ENCODE assay signal across 9 mouse cellular contexts in genomic region chr3:153084226-153085095, GRCm38 (mm10).
A peak's percentile ranks its signal among the peaks of the same experiment; 100 is the strongest.
DNase-seq lines count a peak whose midpoint lies in the region; ATAC-seq and TF ChIP-seq lines count a peak whose summit lies in the region.
"Had no signal": no experiment of that assay in that cellular context is flagged by ENCODE, and none has a peak within 500 bp of the region (broad histone marks: within the 10 kb centered on the region; RNA-seq: fewer than 3 reads in every experiment).

No protein-coding gene starts in this region.

- WGBS in kidney, embryonic 16.5 days: 71% methylated on average over 23 of the region's 23 CpGs
- 28% methylated on average over 23 of the region's 23 CpGs for WGBS in cerebellum, adult 2 months
- 15% methylated on average over 23 of the region's 23 CpGs for WGBS in forebrain, postnatal 0 days
- WGBS in midbrain, postnatal 0 days: 24% methylated on average over 23 of the region's 23 CpGs

- ATAC-seq in kidney, embryonic 16.5 days (ENCODE audit: low FRiP score, low TSS enrichment): no peak
- peak; percentile 60 for ATAC-seq in forebrain, postnatal 0 days
- ATAC-seq in midbrain, postnatal 0 days (ENCODE audit: low FRiP score): peak; percentile 63
- ATAC-seq in activated CD4-positive, CD25-positive, alpha-beta regulatory T cell, adult 4 months: no peak

- no peak overlapping the region for H3K27ac ChIP-seq in kidney, embryonic 16.5 days (ENCODE audit: low read length)
- no peak overlapping the region for H3K27ac ChIP-seq in cerebellum, adult 2 months (ENCODE audit: insufficient read depth, low read length)
- peak overlapping the region; percentile 47 for H3K27ac ChIP-seq in forebrain, postnatal 0 days (ENCODE audit: low read depth, low read length)
- peak overlapping the region; percentile 92 for H3K27ac ChIP-seq in layer of hippocampus, adult 2 months
- H3K27ac ChIP-seq in midbrain, postnatal 0 days (ENCODE audit: low read depth, low read length): peak overlapping the region; percentile 44

- no peaks in the 10 kb centered on the region; the same call in 1 of the 2 replicates for H3K4me1 ChIP-seq in kidney, embryonic 16.5 days (ENCODE audit: insufficient read depth, low read length)
- peaks cover 11% of the 10 kb centered on the region; the same call in 1 of the 2 replicates for H3K4me1 ChIP-seq in cerebellum, adult 2 months (ENCODE audit: control insufficient read depth, insufficient read depth, low read length)
- peaks cover 18% of the 10 kb centered on the region for H3K4me1 ChIP-seq in forebrain, postnatal 0 days (ENCODE audit: insufficient read depth)
- H3K4me1 ChIP-seq in midbrain, postnatal 0 days (ENCODE audit: insufficient read depth, low read length): peaks cover 14% of the 10 kb centered on the region

- H3K36me3 ChIP-seq in kidney, embryonic 16.5 days (ENCODE audit: insufficient read depth, low read length): no peaks in the 10 kb centered on the region
- H3K36me3 ChIP-seq in forebrain, postnatal 0 days (ENCODE audit: insufficient read depth): no peaks in the 10 kb centered on the region
- no peaks in the 10 kb centered on the region for H3K36me3 ChIP-seq in midbrain, postnatal 0 days (ENCODE audit: insufficient read depth, low read length)
- H3K36me3 ChIP-seq: G1E had no signal

- H3K4me3 ChIP-seq in kidney, embryonic 16.5 days (ENCODE audit: low read length): no peak overlapping the region
- H3K4me3 ChIP-seq in cerebellum, adult 2 months (replicated peaks; ENCODE audit: insufficient read depth, low read depth, low read length): peak overlapping the region; percentile 38
- H3K4me3 ChIP-seq in forebrain, postnatal 0 days (ENCODE audit: low read depth, low read length): no peak overlapping the region
- peak overlapping the region; percentile 39 for H3K4me3 ChIP-seq in layer of hippocampus, adult 2 months
- H3K4me3 ChIP-seq in midbrain, postnatal 0 days (ENCODE audit: low read depth, low read length): no peak overlapping the region

- H3K4me2 ChIP-seq in kidney, embryonic 16.5 days (replicated peaks; ENCODE audit: low read depth, low read length): no peak overlapping the region
- H3K4me2 ChIP-seq in forebrain, postnatal 0 days (ENCODE audit: low read depth): peak overlapping the region; percentile 40
- H3K4me2 ChIP-seq in midbrain, postnatal 0 days (ENCODE audit: low read depth, low read length, poor library complexity, severe bottlenecking): peak overlapping the region; percentile 29; the same call in 1 of the 2 replicates

- no peaks in the 10 kb centered on the region for H3K27me3 ChIP-seq in kidney, embryonic 16.5 days (ENCODE audit: insufficient read depth, low read length)
- no peaks in the 10 kb centered on the region for H3K27me3 ChIP-seq in cerebellum, adult 2 months (ENCODE audit: control insufficient read depth, insufficient read depth, low read length)
- no peaks in the 10 kb centered on the region for H3K27me3 ChIP-seq in forebrain, postnatal 0 days (ENCODE audit: insufficient read depth, low read length)
- no peaks in the 10 kb centered on the region for H3K27me3 ChIP-seq in midbrain, postnatal 0 days (ENCODE audit: insufficient read depth, low read length)

- DNase-seq in kidney, postnatal 14 days: peak; percentile 21
- DNase-seq in cerebellum, adult 2 months: peak; percentile 75 to 78
- peak; percentile 67 for DNase-seq in forebrain, postnatal 0 days
- peak; percentile 30 to 52 for DNase-seq in layer of hippocampus, adult 2 months (ENCODE audit: low spot score in 2 of 2)
- DNase-seq in midbrain, postnatal 0 days (ENCODE audit: low spot score): peak; percentile 89
- no peak for DNase-seq in adipocyte (ENCODE audit: low spot score)

- no peak for TF ChIP-seq POLR2A in cerebellum, adult 2 months (IDR thresholded peaks at IDR 0.05; ENCODE audit: borderline replicate concordance, insufficient read depth, low read length)

- H3K9ac ChIP-seq in kidney, embryonic 16.5 days (replicated peaks; ENCODE audit: low read length): no peak overlapping the region
- H3K9ac ChIP-seq in forebrain, postnatal 0 days: peak overlapping the region; percentile 31
- no peak overlapping the region for H3K9ac ChIP-seq in midbrain, postnatal 0 days (replicated peaks; ENCODE audit: low read length, poor library complexity, severe bottlenecking)

- no peak for TF ChIP-seq CTCF in cerebellum, adult 2 months (IDR thresholded peaks at IDR 0.05; ENCODE audit: borderline replicate concordance, insufficient read depth, low read depth, low read length)
- TF ChIP-seq CTCF in forebrain, postnatal 0 days (IDR thresholded peaks at IDR 0.05; ENCODE audit: low read depth): no peak
- TF ChIP-seq CTCF in layer of hippocampus, adult 2 months (conservative IDR thresholded peaks at IDR 0.05): no peak
- no peak for TF ChIP-seq CTCF in midbrain, postnatal 0 days (IDR thresholded peaks at IDR 0.05)

- no peaks in the 10 kb centered on the region for H3K9me3 ChIP-seq in kidney, embryonic 16.5 days (ENCODE audit: low read length)
- no peaks in the 10 kb centered on the region for H3K9me3 ChIP-seq in forebrain, postnatal 0 days (ENCODE audit: low read length)
- H3K9me3 ChIP-seq in midbrain, postnatal 0 days (ENCODE audit: low read length): no peaks in the 10 kb centered on the region
- H3K9me3 ChIP-seq: G1E had no signal

Comparison
In these comparisons a context has a peak if more than half of its experiments do, and no peak if none do; other contexts are left out.
1. ATAC-seq: peak in forebrain, postnatal 0 days (single experiment) and midbrain, postnatal 0 days (single experiment); none in kidney, embryonic 16.5 days (single experiment) and activated CD4-positive, CD25-positive, alpha-beta regulatory T cell, adult 4 months (single experiment).
2. H3K27ac ChIP-seq: peak in forebrain, postnatal 0 days (single experiment), layer of hippocampus, adult 2 months (single experiment) and midbrain, postnatal 0 days (single experiment); none in kidney, embryonic 16.5 days (single experiment) and cerebellum, adult 2 months (single experiment).
3. H3K4me3 ChIP-seq: peak in cerebellum, adult 2 months (single experiment) and layer of hippocampus, adult 2 months (single experiment); none in kidney, embryonic 16.5 days (single experiment), forebrain, postnatal 0 days (single experiment) and midbrain, postnatal 0 days (single experiment).